In genomic region chr8:75154855-75155478, GRCm38 (mm10) we compare ENCODE assay signal across 19 mouse cellular contexts. TPM values are rescaled to one million over a fixed set of nuclear protein-coding genes. Genes with fewer than 3 reads are reported as not detected.
DNase-seq lines count a peak whose midpoint lies in the region; ATAC-seq lines count a peak whose summit lies in the region.
"Had no signal": no experiment of that assay in that cellular context is flagged by ENCODE, and none has a peak within 500 bp of the region (broad histone marks: within the 10 kb centered on the region; RNA-seq: fewer than 3 reads in every experiment).

No protein-coding gene starts in this region.

- H3K36me3 ChIP-seq in liver, embryonic 12.5 days, result no peaks in the 10 kb centered on the region
- H3K36me3 ChIP-seq in liver, embryonic 11.5 days (ENCODE audit: control insufficient read depth, insufficient read depth, low read length), result no peaks in the 10 kb centered on the region
- no peaks in the 10 kb centered on the region for H3K36me3 ChIP-seq in intestine, embryonic 14.5 days (ENCODE audit: control insufficient read depth, insufficient read depth, low read length)
- no peaks in the 10 kb centered on the region for H3K36me3 ChIP-seq in liver, embryonic 15.5 days (replicated peaks)
- H3K36me3 ChIP-seq in splenic B cell, adult 2 months (ENCODE audit: control insufficient read depth, insufficient read depth, low read length, poor library complexity, severe bottlenecking), result no peaks in the 10 kb centered on the region
- H3K36me3 ChIP-seq: forebrain, embryonic 12.5 days; G1E; limb, embryonic 15.5 days; midbrain, embryonic 15.5 days had no signal

- no peaks in the 10 kb centered on the region for H3K9me3 ChIP-seq in liver, embryonic 12.5 days (replicated peaks)
- H3K9me3 ChIP-seq in liver, embryonic 11.5 days (ENCODE audit: control insufficient read depth, low read length), result no peaks in the 10 kb centered on the region
- H3K9me3 ChIP-seq in intestine, embryonic 14.5 days (ENCODE audit: control insufficient read depth, low read length), result no peaks in the 10 kb centered on the region
- no peaks in the 10 kb centered on the region for H3K9me3 ChIP-seq in liver, embryonic 15.5 days (replicated peaks)
- H3K9me3 ChIP-seq: forebrain, embryonic 12.5 days; G1E; limb, embryonic 15.5 days; megakaryocyte, embryonic 14.5 days; midbrain, embryonic 15.5 days had no signal

- no peak overlapping the region for H3K4me2 ChIP-seq in liver, embryonic 12.5 days
- no peak overlapping the region for H3K4me2 ChIP-seq in liver, embryonic 11.5 days
- H3K4me2 ChIP-seq in intestine, embryonic 14.5 days (ENCODE audit: low read length), result no peak overlapping the region
- no peak overlapping the region for H3K4me2 ChIP-seq in liver, embryonic 15.5 days
- H3K4me2 ChIP-seq: forebrain, embryonic 12.5 days; limb, embryonic 15.5 days; midbrain, embryonic 15.5 days had no signal

- no peak overlapping the region for H3K27ac ChIP-seq in liver, embryonic 12.5 days
- no peak overlapping the region for H3K27ac ChIP-seq in liver, embryonic 11.5 days (ENCODE audit: low read depth, low read length)
- H3K27ac ChIP-seq in intestine, embryonic 14.5 days (ENCODE audit: low read depth), result no peak overlapping the region; the same call in 1 of the 2 replicates
- H3K27ac ChIP-seq in liver, embryonic 15.5 days (replicated peaks), result no peak overlapping the region
- H3K27ac ChIP-seq: forebrain, embryonic 12.5 days; limb, embryonic 15.5 days; midbrain, embryonic 15.5 days had no signal

- H3K4me3 ChIP-seq in liver, embryonic 12.5 days, result no peak overlapping the region
- no peak overlapping the region for H3K4me3 ChIP-seq in liver, embryonic 11.5 days (ENCODE audit: low read depth, low read length)
- H3K4me3 ChIP-seq in intestine, embryonic 14.5 days (ENCODE audit: low read depth, low read length), result no peak overlapping the region
- H3K4me3 ChIP-seq in liver, embryonic 15.5 days (replicated peaks), result no peak overlapping the region
- H3K4me3 ChIP-seq: forebrain, embryonic 12.5 days; limb, embryonic 15.5 days; megakaryocyte, embryonic 14.5 days; midbrain, embryonic 15.5 days had no signal

- no peaks in the 10 kb centered on the region for H3K27me3 ChIP-seq in liver, embryonic 12.5 days (replicated peaks)
- H3K27me3 ChIP-seq in liver, embryonic 11.5 days (replicated peaks; ENCODE audit: control insufficient read depth, insufficient read depth, low read length), result no peaks in the 10 kb centered on the region
- no peaks in the 10 kb centered on the region for H3K27me3 ChIP-seq in intestine, embryonic 14.5 days (replicated peaks; ENCODE audit: control insufficient read depth, insufficient read depth, low read length)
- H3K27me3 ChIP-seq in liver, embryonic 15.5 days, result no peaks in the 10 kb centered on the region
- H3K27me3 ChIP-seq in splenic B cell, adult 2 months (ENCODE audit: control insufficient read depth, insufficient read depth, low read length, poor library complexity, severe bottlenecking), result no peaks in the 10 kb centered on the region
- H3K27me3 ChIP-seq: forebrain, embryonic 12.5 days; limb, embryonic 15.5 days; midbrain, embryonic 15.5 days had no signal

- no peak overlapping the region for H3K9ac ChIP-seq in liver, embryonic 12.5 days
- H3K9ac ChIP-seq in liver, embryonic 11.5 days (ENCODE audit: low read depth, low read length), result no peak overlapping the region
- H3K9ac ChIP-seq in intestine, embryonic 14.5 days (ENCODE audit: low read length), result no peak overlapping the region
- no peak overlapping the region for H3K9ac ChIP-seq in liver, embryonic 15.5 days
- H3K9ac ChIP-seq: forebrain, embryonic 12.5 days; limb, embryonic 15.5 days; midbrain, embryonic 15.5 days had no signal

- DNase-seq in liver, embryonic 11.5 days (ENCODE audit: low spot score), result no peak
- DNase-seq in intestine, embryonic 14.5 days (ENCODE audit: low spot score), result no peak
- peak; percentile 24 for DNase-seq in splenic B cell, adult 2 months (ENCODE audit: low read depth, low spot score)
- no peak for DNase-seq in spleen, postnatal 4 days (ENCODE audit: low spot score in 2 of 2)
- DNase-seq in thymus, postnatal 14 days, result no peak
- DNase-seq in frontal cortex, postnatal 14 days (ENCODE audit: low spot score in 2 of 2), result no peak
- DNase-seq: cerebellum, postnatal 10 days; heart, adult 18-20 months; right cerebral cortex, adult 18-20 months; spleen, adult 18-20 months; thymus, postnatal 36 days had no signal

- no peaks in the 10 kb centered on the region for H3K4me1 ChIP-seq in liver, embryonic 12.5 days
- no peaks in the 10 kb centered on the region for H3K4me1 ChIP-seq in liver, embryonic 11.5 days (replicated peaks; ENCODE audit: control insufficient read depth, insufficient read depth, low read length)
- peaks cover 12% of the 10 kb centered on the region for H3K4me1 ChIP-seq in intestine, embryonic 14.5 days (replicated peaks; ENCODE audit: control insufficient read depth, insufficient read depth, low read length)
- peaks cover 6% of the 10 kb centered on the region for H3K4me1 ChIP-seq in liver, embryonic 15.5 days (replicated peaks)
- H3K4me1 ChIP-seq: limb, embryonic 15.5 days; midbrain, embryonic 15.5 days had no signal

- ATAC-seq in liver, embryonic 12.5 days, result peak; percentile 49; the same call in 1 of the 2 replicates
- ATAC-seq in liver, embryonic 11.5 days (replicated peaks; ENCODE audit: low FRiP score), result no peak; the same call in 1 of the 2 replicates
- ATAC-seq in intestine, embryonic 14.5 days (replicated peaks; ENCODE audit: low FRiP score, low TSS enrichment, low read depth), result 0 out of 2 replicates have a peak, but pooled peaks have one; percentile 51
- peak; percentile 74 for ATAC-seq in liver, embryonic 15.5 days (ENCODE audit: insufficient read depth)
- ATAC-seq: inflammation-experienced regulatory T-cells, adult 6 months; midbrain, embryonic 15.5 days had no signal

- WGBS in liver, embryonic 12.5 days (ENCODE audit: insufficient replicate concordance), result 29% methylated on average over 5 of the region's 5 CpGs
- 48% methylated on average over 5 of the region's 5 CpGs for WGBS in liver, embryonic 11.5 days
- 32% methylated on average over 5 of the region's 5 CpGs for WGBS in intestine, embryonic 14.5 days
- 35% methylated on average over 5 of the region's 5 CpGs for WGBS in liver, embryonic 15.5 days (ENCODE audit: insufficient replicate concordance)

RNA-seq across cellular contexts. Expression of gene Mcm5, which starts 45.6 kb away (rescaled TPM):
- polyA plus RNA-seq in liver, embryonic 12.5 days (2016; fragmentation: Nextera tagmentation; extraction: Ambion mirVana), result 242 and 258 TPM in 2 replicates
- polyA plus RNA-seq in liver, embryonic 11.5 days (2014; fragmentation: Nextera tagmentation; extraction: Ambion mirVana), result 278 and 324 TPM in 2 replicates
- 153 and 168 TPM in 2 replicates for polyA plus RNA-seq in intestine, embryonic 14.5 days (2014; fragmentation: Nextera tagmentation; extraction: Ambion mirVana)
- 154 and 161 TPM in 2 replicates for polyA plus RNA-seq in liver, embryonic 15.5 days (2015; fragmentation: Nextera tagmentation; extraction: Ambion mirVana)

RNA-seq across cellular contexts. Expression of gene Rasd2, which starts 58.8 kb away (rescaled TPM):
- polyA plus RNA-seq in liver, embryonic 12.5 days (2016; fragmentation: Nextera tagmentation; extraction: Ambion mirVana), result 0.07 and 0.10 TPM in 2 replicates
- polyA plus RNA-seq in liver, embryonic 11.5 days (2014; fragmentation: Nextera tagmentation; extraction: Ambion mirVana), result 0.05 TPM in 1 of 2 replicates, not detected in the other
- polyA plus RNA-seq in intestine, embryonic 14.5 days (2014; fragmentation: Nextera tagmentation; extraction: Ambion mirVana), result 2.5 and 2.7 TPM in 2 replicates
- not detected in 2 replicates for polyA plus RNA-seq in liver, embryonic 15.5 days (2015; fragmentation: Nextera tagmentation; extraction: Ambion mirVana)
- polyA plus RNA-seq: G1E had no signal
